9 mouse cellular contexts compared by ENCODE assay signal in genomic region chr15:89150041-89150390, GRCm38 (mm10). TPM values are rescaled to one million over a fixed set of nuclear protein-coding genes. Genes with fewer than 3 reads are reported as not detected.
DNase-seq lines count a peak whose midpoint lies in the region; ATAC-seq and TF ChIP-seq lines count a peak whose summit lies in the region.
"Had no signal": no experiment of that assay in that cellular context is flagged by ENCODE, and none has a peak within 500 bp of the region (broad histone marks: within the 10 kb centered on the region; RNA-seq: fewer than 3 reads in every experiment).

No protein-coding gene starts in this region.

- peak overlapping the region; percentile 96 for H3K4me2 ChIP-seq in heart, embryonic 16.5 days (ENCODE audit: low read depth, low read length)
- H3K4me2 ChIP-seq in neural tube, embryonic 13.5 days, result peak overlapping the region; percentile 77

- ATAC-seq in heart, embryonic 16.5 days (replicated peaks; ENCODE audit: extremely low read depth, insufficient read depth, low FRiP score), result no peak
- no peak for ATAC-seq in neural tube, embryonic 13.5 days (ENCODE audit: low read depth)

- no peak for DNase-seq in cerebellum, adult 2 months
- DNase-seq in cerebellum, postnatal 25 days, result no peak
- DNase-seq in R1 (ENCODE audit: low read depth, low spot score), result peak; percentile 84
- DNase-seq in liver, result peak; percentile 54
- DNase-seq in frontal cortex, postnatal 25 days (ENCODE audit: low spot score in 2 of 2), result no peak
- no peak for DNase-seq in gastrocnemius, adult 18-20 months (ENCODE audit: low spot score)

- H3K4me1 ChIP-seq in cerebellum, adult 2 months (ENCODE audit: control insufficient read depth, insufficient read depth, low read length), result peaks cover 21% of the 10 kb centered on the region
- H3K4me1 ChIP-seq in heart, embryonic 16.5 days (ENCODE audit: control insufficient read depth, insufficient read depth, low read length), result peaks cover 12% of the 10 kb centered on the region
- peaks cover 54% of the 10 kb centered on the region for H3K4me1 ChIP-seq in neural tube, embryonic 13.5 days (replicated peaks)

- H3K36me3 ChIP-seq in heart, embryonic 16.5 days (ENCODE audit: control insufficient read depth, insufficient read depth), result peaks cover 7% of the 10 kb centered on the region; the same call in 1 of the 2 replicates
- peaks cover 29% of the 10 kb centered on the region for H3K36me3 ChIP-seq in neural tube, embryonic 13.5 days

- H3K27me3 ChIP-seq in cerebellum, adult 2 months (ENCODE audit: control insufficient read depth, insufficient read depth, low read length), result no peaks in the 10 kb centered on the region
- peaks cover 40% of the 10 kb centered on the region for H3K27me3 ChIP-seq in heart, embryonic 16.5 days (ENCODE audit: control insufficient read depth, insufficient read depth, low read length)
- no peaks in the 10 kb centered on the region for H3K27me3 ChIP-seq in neural tube, embryonic 13.5 days

- no peak for TF ChIP-seq CTCF in cerebellum, adult 2 months (IDR thresholded peaks at IDR 0.05; ENCODE audit: borderline replicate concordance, insufficient read depth, low read depth, low read length)

- no peak for TF ChIP-seq POLR2A in cerebellum, adult 2 months (IDR thresholded peaks at IDR 0.05; ENCODE audit: borderline replicate concordance, insufficient read depth, low read length)

- 20% methylated on average over 13 of the region's 13 CpGs for WGBS in cerebellum, adult 2 months
- WGBS in heart, embryonic 16.5 days, result 3% methylated on average over 13 of the region's 13 CpGs
- 1% methylated on average over 13 of the region's 13 CpGs for WGBS in neural tube, embryonic 13.5 days

- no peak overlapping the region for H3K9ac ChIP-seq in heart, embryonic 16.5 days (ENCODE audit: low read length)
- H3K9ac ChIP-seq in neural tube, embryonic 13.5 days, result peak overlapping the region; percentile 84

- H3K4me3 ChIP-seq in cerebellum, adult 2 months (replicated peaks; ENCODE audit: insufficient read depth, low read depth, low read length), result peak overlapping the region; percentile 82
- H3K4me3 ChIP-seq in heart, embryonic 16.5 days (ENCODE audit: low read length), result peak overlapping the region; percentile 78
- peak overlapping the region; percentile 67 for H3K4me3 ChIP-seq in neural tube, embryonic 13.5 days

- H3K9me3 ChIP-seq in heart, embryonic 16.5 days (replicated peaks; ENCODE audit: control insufficient read depth, low read length), result no peaks in the 10 kb centered on the region
- H3K9me3 ChIP-seq in neural tube, embryonic 13.5 days, result no peaks in the 10 kb centered on the region

- H3K27ac ChIP-seq in cerebellum, adult 2 months (ENCODE audit: insufficient read depth, low read length), result no peak overlapping the region
- H3K27ac ChIP-seq in heart, embryonic 16.5 days (ENCODE audit: low read length), result no peak overlapping the region
- H3K27ac ChIP-seq in neural tube, embryonic 13.5 days (replicated peaks), result peak overlapping the region; percentile 91
- H3K27ac ChIP-seq: macrophage had no signal

RNA-seq across cellular contexts. Expression of gene Mapk11, which starts 0.6 kb away (rescaled TPM):
- 58.1 and 64.1 TPM in 2 replicates for polyA plus RNA-seq in cerebellum, adult 2 months (2012; rRNA removed)
- polyA plus RNA-seq in heart, embryonic 16.5 days (2015; fragmentation: Nextera tagmentation; extraction: Ambion mirVana), result 3.6 and 4.1 TPM in 2 replicates
- polyA plus RNA-seq in neural tube, embryonic 13.5 days (2015; fragmentation: Nextera tagmentation; extraction: Ambion mirVana), result 35.8 and 40.2 TPM in 2 replicates
- 1 to 10 TPM in 1 of 2 experiments, under 1 TPM in 1; 0.89 to 1.9 TPM for total RNA-seq in gastrocnemius, adult 18-20 months (2021)

RNA-seq across cellular contexts. Expression of gene Mapk12, which starts 9.5 kb away (rescaled TPM):
- polyA plus RNA-seq in cerebellum, adult 2 months (2012; rRNA removed), result 112 and 128 TPM in 2 replicates
- 17.7 and 18.4 TPM in 2 replicates for polyA plus RNA-seq in heart, embryonic 16.5 days (2015; fragmentation: Nextera tagmentation; extraction: Ambion mirVana)
- polyA plus RNA-seq in neural tube, embryonic 13.5 days (2015; fragmentation: Nextera tagmentation; extraction: Ambion mirVana), result 6.7 and 7.0 TPM in 2 replicates
- total RNA-seq in gastrocnemius, adult 18-20 months (2021), result 100 to 1,000 TPM; 142 to 145 TPM

RNA-seq across cellular contexts. Expression of gene Hdac10, which starts 21.5 kb away (rescaled TPM):
- 31.4 and 36.3 TPM in 2 replicates for polyA plus RNA-seq in cerebellum, adult 2 months (2012; rRNA removed)
- polyA plus RNA-seq in heart, embryonic 16.5 days (2015; fragmentation: Nextera tagmentation; extraction: Ambion mirVana), result 16.4 and 19.7 TPM in 2 replicates
- polyA plus RNA-seq in neural tube, embryonic 13.5 days (2015; fragmentation: Nextera tagmentation; extraction: Ambion mirVana), result 23.9 and 26.7 TPM in 2 replicates
- total RNA-seq in gastrocnemius, adult 18-20 months (2021), result 1 to 10 TPM; 5.7 to 5.9 TPM

RNA-seq across cellular contexts. Expression of gene Tubgcp6, which starts 27.1 kb away (rescaled TPM):
- 77.4 and 82.1 TPM in 2 replicates for polyA plus RNA-seq in cerebellum, adult 2 months (2012; rRNA removed)
- 9.1 and 9.8 TPM in 2 replicates for polyA plus RNA-seq in heart, embryonic 16.5 days (2015; fragmentation: Nextera tagmentation; extraction: Ambion mirVana)
- 15.8 and 16.7 TPM in 2 replicates for polyA plus RNA-seq in neural tube, embryonic 13.5 days (2015; fragmentation: Nextera tagmentation; extraction: Ambion mirVana)
- total RNA-seq in gastrocnemius, adult 18-20 months (2021), result 1 to 10 TPM; 6.9 to 8.4 TPM

RNA-seq across cellular contexts. Expression of gene Plxnb2, which starts 30.6 kb away (rescaled TPM):
- 127 and 141 TPM in 2 replicates for polyA plus RNA-seq in cerebellum, adult 2 months (2012; rRNA removed)
- polyA plus RNA-seq in heart, embryonic 16.5 days (2015; fragmentation: Nextera tagmentation; extraction: Ambion mirVana), result 91.8 and 104 TPM in 2 replicates
- polyA plus RNA-seq in neural tube, embryonic 13.5 days (2015; fragmentation: Nextera tagmentation; extraction: Ambion mirVana), result 89.8 and 94.5 TPM in 2 replicates
- 1 to 10 TPM; 4.0 to 8.2 TPM for total RNA-seq in gastrocnemius, adult 18-20 months (2021)

Comparison
In these comparisons a context has a peak if more than half of its experiments do, and no peak if none do; other contexts are left out.
1. DNase-seq: peak in R1 (single experiment) and liver (single experiment); none in cerebellum, adult 2 months (0 of 2), cerebellum, postnatal 25 days (0 of 2), frontal cortex, postnatal 25 days (0 of 2) and gastrocnemius, adult 18-20 months (single experiment).
2. Peak in every context shown above with its lines, with median percentiles within 50 percentile points of each other: H3K4me3 ChIP-seq.